Mouse (Mus musculus): ENCODE results near the gene Gm49450. TPM values are rescaled to one million over a fixed set of nuclear protein-coding genes. Genes with fewer than 3 reads are reported as not detected.

The Gm49450 gene
- polyA plus RNA-seq, 1 experiment, result not detected

- WGBS, result 48% methylated on average over 12 of the region's 12 CpGs
- TF ChIP-seq CTCF (conservative IDR thresholded peaks at IDR 0.05; ENCODE audit: insufficient read depth, insufficient read length, low read depth, low read length), result no peak
- TF ChIP-seq POLR2A (IDR thresholded peaks at IDR 0.05; ENCODE audit: low read depth, low read length), result no peak
- H3K4me1 ChIP-seq (ENCODE audit: control insufficient read depth, insufficient read depth, low read length), result no peaks in the 10 kb centered on the region
- H3K4me3 ChIP-seq (ENCODE audit: insufficient read depth, low read depth, low read length), result no peak overlapping the region
- H3K36me3 ChIP-seq (ENCODE audit: control insufficient read depth, insufficient read depth, low read length), result no peaks in the 10 kb centered on the region
- no peak for DNase-seq
- H3K27me3 ChIP-seq (replicated peaks; ENCODE audit: control insufficient read depth, insufficient read depth, low read length), result no peaks in the 10 kb centered on the region
- H3K27ac ChIP-seq (ENCODE audit: insufficient read depth, low read depth, low read length), result no peak overlapping the region
Measured at GRCm38 (mm10) chr15:98989701-98990430, 36.5 kb upstream of the Gm49450 start.

DNA sequence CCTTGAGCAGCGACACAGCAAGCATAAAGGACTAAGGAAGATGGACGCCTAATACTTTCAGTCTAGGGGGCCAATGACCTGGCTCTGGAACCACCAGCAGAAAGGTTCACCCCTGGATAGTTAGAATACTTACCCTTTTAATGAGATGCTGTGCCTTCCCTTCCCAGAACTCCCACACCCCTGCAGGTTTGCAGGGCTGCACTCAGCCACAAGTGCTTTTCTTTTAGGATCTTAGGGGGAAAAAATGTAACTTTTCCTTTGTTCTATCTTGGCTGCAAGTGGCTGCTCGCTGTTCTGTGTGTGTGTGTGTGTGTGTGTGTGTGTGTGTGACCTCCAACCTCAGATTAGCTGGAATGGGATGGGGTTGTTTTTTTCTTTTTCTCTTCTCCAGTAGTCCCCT, 35.4 kb upstream of the Gm49450 start:
- no peak for TF ChIP-seq CTCF (conservative IDR thresholded peaks at IDR 0.05; ENCODE audit: insufficient read depth, insufficient read length, low read depth, low read length)
- no peak for TF ChIP-seq POLR2A (IDR thresholded peaks at IDR 0.05; ENCODE audit: low read depth, low read length)
- 77% methylated on average over 3 of the region's 3 CpGs for WGBS

GRCm38 (mm10) chr15:98987661-98988181, 34.4 kb upstream of the Gm49450 start:
- WGBS, result 51% methylated on average over 8 of the region's 8 CpGs
- peak overlapping the region; percentile 54 for H3K27ac ChIP-seq (ENCODE audit: insufficient read depth, low read depth, low read length)

More for the DNA sequence above, 35.4 kb upstream of the Gm49450 start:
- Histone ChIP-seq H3K4me3 (ENCODE audit: insufficient read depth, low read depth, low read length) (no peak overlapping the region), H3K36me3 (ENCODE audit: control insufficient read depth, insufficient read depth, low read length) (no peaks in the 10 kb centered on the region), H3K4me1 (ENCODE audit: control insufficient read depth, insufficient read depth, low read length) (no peaks in the 10 kb centered on the region), H3K27ac (ENCODE audit: insufficient read depth, low read depth, low read length) (no peak overlapping the region), H3K27me3 (replicated peaks; ENCODE audit: control insufficient read depth, insufficient read depth, low read length) (no peaks in the 10 kb centered on the region)
- DNase-seq, result no peak

DNA sequence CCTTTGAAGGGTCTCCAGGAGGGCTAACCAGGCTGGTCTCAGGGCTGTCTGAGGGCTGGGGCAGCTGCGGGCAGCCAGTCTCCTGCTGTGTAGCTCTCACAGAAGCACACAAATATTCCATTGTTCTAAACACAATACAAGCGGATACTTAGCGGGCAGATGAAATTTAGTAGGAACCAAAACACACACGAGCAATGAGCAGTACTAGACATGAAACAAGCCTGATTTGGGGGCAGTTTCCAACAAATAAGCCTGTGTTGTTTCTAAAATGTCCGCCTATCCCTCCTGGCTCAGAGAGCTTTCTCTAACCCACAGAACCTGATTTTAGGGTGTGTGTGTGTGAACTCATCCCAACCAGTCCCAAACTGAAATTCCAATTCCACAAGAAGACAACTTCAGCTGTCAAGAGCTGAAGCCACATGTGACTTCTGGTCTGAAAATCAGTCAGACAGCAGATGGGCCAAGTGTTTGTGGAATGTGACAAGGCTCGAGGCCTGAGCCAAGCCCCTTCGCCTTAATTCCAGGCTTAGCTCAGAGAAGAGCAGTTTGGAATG, 33.8 kb upstream of the Gm49450 start:
- H3K27ac ChIP-seq (ENCODE audit: insufficient read depth, low read depth, low read length), result peak overlapping the region; percentile 57

More at GRCm38 (mm10) chr15:98987661-98988181, 34.4 kb upstream of the Gm49450 start:
- peak; percentile 45 for DNase-seq
- no peak for TF ChIP-seq CTCF (conservative IDR thresholded peaks at IDR 0.05; ENCODE audit: insufficient read depth, insufficient read length, low read depth, low read length)
- TF ChIP-seq POLR2A (IDR thresholded peaks at IDR 0.05; ENCODE audit: low read depth, low read length), result no peak
- Histone ChIP-seq H3K36me3 (ENCODE audit: control insufficient read depth, insufficient read depth, low read length) (no peaks in the 10 kb centered on the region), H3K4me3 (ENCODE audit: insufficient read depth, low read depth, low read length) (no peak overlapping the region), H3K4me1 (ENCODE audit: control insufficient read depth, insufficient read depth, low read length) (no peaks in the 10 kb centered on the region), H3K27me3 (replicated peaks; ENCODE audit: control insufficient read depth, insufficient read depth, low read length) (no peaks in the 10 kb centered on the region)

DNA sequence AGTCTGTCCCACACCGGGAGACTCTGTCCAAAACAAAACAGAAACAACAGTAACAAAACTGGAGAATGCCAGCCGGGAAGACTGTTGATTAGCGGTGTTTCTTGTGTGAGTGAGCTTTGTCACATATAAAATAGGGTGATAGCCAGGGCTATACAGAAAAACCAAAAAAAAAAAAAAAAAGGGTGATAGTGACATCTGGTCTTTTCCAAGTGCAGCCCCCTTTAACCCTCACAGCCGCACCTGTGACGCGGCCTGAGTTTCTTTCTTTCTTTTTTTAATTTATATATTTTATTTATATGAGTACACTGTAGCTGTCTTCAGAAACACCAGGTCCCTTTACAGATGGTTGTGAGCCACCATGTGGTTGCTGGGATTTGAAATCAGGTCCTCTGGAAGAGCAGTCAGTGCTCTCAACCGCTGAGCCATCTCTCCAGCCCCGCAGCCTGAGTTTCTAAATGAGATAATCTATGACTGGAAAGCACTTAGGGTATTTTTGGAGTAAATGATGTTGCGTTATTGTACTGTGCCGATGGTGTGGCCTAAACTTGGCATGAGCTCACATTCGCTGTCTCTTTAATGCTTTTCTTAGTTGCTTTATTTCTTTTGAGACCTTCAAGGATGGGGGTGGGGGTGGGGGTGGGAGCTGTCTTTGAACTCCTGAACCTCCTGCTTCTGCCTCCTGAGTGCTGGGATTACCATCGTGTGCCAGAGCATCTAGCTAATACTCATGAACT, 32.8 kb upstream of the Gm49450 start:
- no peaks in the 10 kb centered on the region for H3K27me3 ChIP-seq (replicated peaks; ENCODE audit: control insufficient read depth, insufficient read depth, low read length)
- peak overlapping the region; percentile 87 for H3K27ac ChIP-seq (ENCODE audit: insufficient read depth, low read depth, low read length)
- no peaks in the 10 kb centered on the region for H3K36me3 ChIP-seq (ENCODE audit: control insufficient read depth, insufficient read depth, low read length)
- DNase-seq, result no peak
- H3K4me1 ChIP-seq (ENCODE audit: control insufficient read depth, insufficient read depth, low read length), result no peaks in the 10 kb centered on the region
- 47% methylated on average over 12 of the region's 12 CpGs for WGBS
- H3K4me3 ChIP-seq (ENCODE audit: insufficient read depth, low read depth, low read length), result peak overlapping the region; percentile 60
- TF ChIP-seq POLR2A (IDR thresholded peaks at IDR 0.05; ENCODE audit: low read depth, low read length) (no peak), CTCF (conservative IDR thresholded peaks at IDR 0.05; ENCODE audit: insufficient read depth, insufficient read length, low read depth, low read length) (no peak)

More for the DNA sequence above, 33.8 kb upstream of the Gm49450 start:
- Histone ChIP-seq H3K4me3 (ENCODE audit: insufficient read depth, low read depth, low read length) (no peak overlapping the region), H3K4me1 (ENCODE audit: control insufficient read depth, insufficient read depth, low read length) (no peaks in the 10 kb centered on the region), H3K27me3 (replicated peaks; ENCODE audit: control insufficient read depth, insufficient read depth, low read length) (no peaks in the 10 kb centered on the region), H3K36me3 (ENCODE audit: control insufficient read depth, insufficient read depth, low read length) (no peaks in the 10 kb centered on the region)
- DNase-seq, result no peak
- 67% methylated on average over 7 of the region's 7 CpGs for WGBS
- TF ChIP-seq POLR2A (IDR thresholded peaks at IDR 0.05; ENCODE audit: low read depth, low read length) (no peak), CTCF (conservative IDR thresholded peaks at IDR 0.05; ENCODE audit: insufficient read depth, insufficient read length, low read depth, low read length) (no peak)

DNA sequence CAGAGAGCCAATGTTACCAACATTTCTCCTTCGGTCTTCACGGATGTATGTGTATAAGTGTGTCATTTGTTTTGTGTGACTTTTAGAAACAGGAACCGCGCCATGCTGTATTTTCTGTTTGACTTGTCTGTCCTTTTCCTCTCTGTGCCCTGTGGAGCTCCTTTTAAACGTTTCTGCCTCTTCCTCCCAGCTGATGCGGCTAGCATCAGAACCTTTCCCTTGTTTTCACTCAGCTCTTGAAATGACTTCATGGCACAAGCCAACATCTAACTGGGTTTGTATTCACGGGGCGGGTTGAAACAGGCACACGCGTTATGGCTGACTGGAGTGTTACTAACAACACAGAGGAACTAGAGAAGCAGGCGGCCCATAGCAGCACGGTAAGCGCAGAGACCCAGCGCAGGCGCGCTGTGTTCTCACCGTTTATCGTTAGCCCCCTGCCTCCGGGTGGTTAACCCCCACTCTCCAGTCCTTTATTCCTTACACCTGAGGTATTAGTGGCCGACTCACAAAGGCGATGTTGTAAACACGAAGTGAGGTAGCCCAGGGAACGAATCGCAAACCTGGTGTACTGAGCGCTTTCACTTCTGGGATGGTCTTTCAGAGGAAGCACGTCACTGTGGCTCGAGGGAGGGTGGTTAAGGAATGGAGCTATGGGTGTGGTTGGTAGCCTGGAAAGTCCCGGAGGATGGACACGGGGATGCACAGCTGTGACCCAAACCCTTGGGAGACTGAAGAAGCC, 32.1 kb upstream of the Gm49450 start:
- Histone ChIP-seq H3K36me3 (ENCODE audit: control insufficient read depth, insufficient read depth, low read length) (no peaks in the 10 kb centered on the region), H3K4me3 (ENCODE audit: insufficient read depth, low read depth, low read length) (peak overlapping the region; percentile 60), H3K27ac (ENCODE audit: insufficient read depth, low read depth, low read length) (peak overlapping the region; percentile 87), H3K27me3 (replicated peaks; ENCODE audit: control insufficient read depth, insufficient read depth, low read length) (no peaks in the 10 kb centered on the region), H3K4me1 (ENCODE audit: control insufficient read depth, insufficient read depth, low read length) (no peaks in the 10 kb centered on the region)
- DNase-seq, result peak; percentile 90
- TF ChIP-seq POLR2A (IDR thresholded peaks at IDR 0.05; ENCODE audit: low read depth, low read length) (peak; percentile 31), CTCF (conservative IDR thresholded peaks at IDR 0.05; ENCODE audit: insufficient read depth, insufficient read length, low read depth, low read length) (no peak)
- WGBS, result 1% methylated on average over 29 of the region's 29 CpGs

Measured in kidney, adult 2 months (tissue).